Mouse (Mus musculus): ENCODE data around the gene Psmd11. TPM values are rescaled to one million over a fixed set of nuclear protein-coding genes. Genes with fewer than 3 reads are reported as not detected.

The Psmd11 gene
- polyA plus RNA-seq, 1 experiment from 2014 or later = 378 TPM

- peaks cover 25% of the 10 kb centered on the region for H3K36me3 ChIP-seq (replicated peaks)
- peaks cover 44% of the 10 kb centered on the region for H3K27me3 ChIP-seq
- peak overlapping the region; percentile 97 for H3K27ac ChIP-seq
- peak overlapping the region; percentile 85 for H3K4me3 ChIP-seq (replicated peaks)
- peak overlapping the region; percentile 84 for H3K4me2 ChIP-seq
- H3K4me1 ChIP-seq = peaks cover 53% of the 10 kb centered on the region
- 8% methylated on average over 55 of the region's 55 CpGs for WGBS
- H3K9ac ChIP-seq = peak overlapping the region; percentile 96
- ATAC-seq (ENCODE audit: low FRiP score) = peak; percentile 18
- H3K9me3 ChIP-seq = no peaks in the 10 kb centered on the region
These were observed 49.2 kb downstream of the Psmd11 start for GRCm38 (mm10) chr11:80477341-80478199.

GRCm38 (mm10) chr11:80478694-80479412 lies 50.4 kb downstream of the Psmd11 start:
- H3K4me1 ChIP-seq = peaks cover 66% of the 10 kb centered on the region
- H3K9ac ChIP-seq = peak overlapping the region; percentile 96
- peaks cover 19% of the 10 kb centered on the region for H3K36me3 ChIP-seq (replicated peaks)
- ATAC-seq (ENCODE audit: low FRiP score) = no peak
- peak overlapping the region; percentile 85 for H3K4me3 ChIP-seq (replicated peaks)
- WGBS = 27% methylated on average over 14 of the region's 14 CpGs
- peak overlapping the region; percentile 78 for H3K27ac ChIP-seq
- H3K9me3 ChIP-seq = no peaks in the 10 kb centered on the region
- H3K4me2 ChIP-seq = peak overlapping the region; percentile 84
- peaks cover 44% of the 10 kb centered on the region for H3K27me3 ChIP-seq

GRCm38 (mm10) chr11:80479425-80479824 lies 51.0 kb downstream of the Psmd11 start:
- 45% methylated on average over 5 of the region's 5 CpGs for WGBS
- Histone ChIP-seq H3K4me2 (peak overlapping the region; percentile 84), H3K27me3 (peaks cover 38% of the 10 kb centered on the region), H3K9me3 (no peaks in the 10 kb centered on the region), H3K27ac (peak overlapping the region; percentile 78), H3K36me3 (replicated peaks) (peaks cover 13% of the 10 kb centered on the region; the same call in 1 of the 2 replicates), H3K4me3 (replicated peaks) (peak overlapping the region; percentile 85), H3K9ac (peak overlapping the region; percentile 96), H3K4me1 (peaks cover 71% of the 10 kb centered on the region)
- no peak for ATAC-seq (ENCODE audit: low FRiP score)

GRCm38 (mm10) chr11:80479906-80480866 lies 51.8 kb downstream of the Psmd11 start:
- H3K36me3 ChIP-seq (replicated peaks) = peaks cover 12% of the 10 kb centered on the region; the same call in 1 of the 2 replicates
- H3K4me1 ChIP-seq = peaks cover 79% of the 10 kb centered on the region
- H3K27ac ChIP-seq = peak overlapping the region; percentile 78
- H3K4me2 ChIP-seq = peak overlapping the region; percentile 84
- H3K9me3 ChIP-seq = no peaks in the 10 kb centered on the region
- peak overlapping the region; percentile 96 for H3K9ac ChIP-seq
- peak overlapping the region; percentile 85 for H3K4me3 ChIP-seq (replicated peaks)
- ATAC-seq (ENCODE audit: low FRiP score) = no peak
- WGBS = 68% methylated on average over 31 of the region's 31 CpGs
- H3K27me3 ChIP-seq = peaks cover 30% of the 10 kb centered on the region

GRCm38 (mm10) chr11:80481409-80482050 lies 53.1 kb downstream of the Psmd11 start:
- H3K27me3 ChIP-seq = peaks cover 31% of the 10 kb centered on the region
- 85% methylated on average over 13 of the region's 13 CpGs for WGBS
- H3K9ac ChIP-seq = peak overlapping the region; percentile 48
- H3K36me3 ChIP-seq (replicated peaks) = peaks cover 12% of the 10 kb centered on the region; the same call in 1 of the 2 replicates
- H3K27ac ChIP-seq = no peak overlapping the region
- ATAC-seq (ENCODE audit: low FRiP score) = no peak
- no peaks in the 10 kb centered on the region for H3K9me3 ChIP-seq
- H3K4me2 ChIP-seq = peak overlapping the region; percentile 84
- peaks cover 71% of the 10 kb centered on the region for H3K4me1 ChIP-seq
- H3K4me3 ChIP-seq (replicated peaks) = peak overlapping the region; percentile 26

GRCm38 (mm10) chr11:80482347-80482746 lies 53.9 kb downstream of the Psmd11 start:
- WGBS = 83% methylated on average over 10 of the region's 10 CpGs
- peak overlapping the region; percentile 19; the same call in 1 of the 2 replicates for H3K4me2 ChIP-seq
- peaks cover 75% of the 10 kb centered on the region for H3K4me1 ChIP-seq
- no peak overlapping the region for H3K4me3 ChIP-seq (replicated peaks)
- peaks cover 32% of the 10 kb centered on the region for H3K27me3 ChIP-seq
- peaks cover 12% of the 10 kb centered on the region; the same call in 1 of the 2 replicates for H3K36me3 ChIP-seq (replicated peaks)
- ATAC-seq (ENCODE audit: low FRiP score) = no peak
- no peaks in the 10 kb centered on the region for H3K9me3 ChIP-seq
- no peak overlapping the region for H3K9ac ChIP-seq
- H3K27ac ChIP-seq = no peak overlapping the region

GRCm38 (mm10) chr11:80482921-80483320 lies 54.5 kb downstream of the Psmd11 start:
- Histone ChIP-seq H3K4me1 (peaks cover 77% of the 10 kb centered on the region), H3K27ac (peak overlapping the region; percentile 42; the same call in 1 of the 2 replicates), H3K9ac (0 out of 2 replicates have a peak overlapping the region, but pooled peaks have one; percentile 2), H3K36me3 (replicated peaks) (peaks cover 12% of the 10 kb centered on the region; the same call in 1 of the 2 replicates), H3K4me2 (peak overlapping the region; percentile 19), H3K4me3 (replicated peaks) (no peak overlapping the region), H3K9me3 (no peaks in the 10 kb centered on the region), H3K27me3 (peaks cover 34% of the 10 kb centered on the region)
- ATAC-seq (ENCODE audit: low FRiP score) = no peak
- WGBS = 86% methylated on average over 7 of the region's 7 CpGs

GRCm38 (mm10) chr11:80483536-80484067 lies 55.2 kb downstream of the Psmd11 start:
- ATAC-seq (ENCODE audit: low FRiP score) = no peak
- H3K4me2 ChIP-seq = peak overlapping the region; percentile 36
- peaks cover 78% of the 10 kb centered on the region for H3K4me1 ChIP-seq
- H3K27ac ChIP-seq = peak overlapping the region; percentile 75
- WGBS = 73% methylated on average over 6 of the region's 6 CpGs
- H3K27me3 ChIP-seq = peaks cover 29% of the 10 kb centered on the region
- H3K9ac ChIP-seq = peak overlapping the region; percentile 42; the same call in 1 of the 2 replicates
- H3K4me3 ChIP-seq (replicated peaks) = no peak overlapping the region
- H3K36me3 ChIP-seq (replicated peaks) = peaks cover 12% of the 10 kb centered on the region; the same call in 1 of the 2 replicates
- no peaks in the 10 kb centered on the region for H3K9me3 ChIP-seq

GRCm38 (mm10) chr11:80484191-80484791 lies 55.9 kb downstream of the Psmd11 start:
- H3K4me1 ChIP-seq = peaks cover 78% of the 10 kb centered on the region
- H3K4me3 ChIP-seq (replicated peaks) = no peak overlapping the region
- H3K9me3 ChIP-seq = no peaks in the 10 kb centered on the region
- WGBS = 26% methylated on average over 12 of the region's 12 CpGs
- H3K36me3 ChIP-seq (replicated peaks) = peaks cover 10% of the 10 kb centered on the region; the same call in 1 of the 2 replicates
- peak overlapping the region; percentile 42; the same call in 1 of the 2 replicates for H3K9ac ChIP-seq
- H3K27me3 ChIP-seq = peaks cover 25% of the 10 kb centered on the region; the same call in 1 of the 2 replicates
- H3K4me2 ChIP-seq = peak overlapping the region; percentile 36
- peak overlapping the region; percentile 75 for H3K27ac ChIP-seq
- peak; percentile 86 for ATAC-seq (ENCODE audit: low FRiP score)

- Histone ChIP-seq H3K27ac (no peak overlapping the region), H3K27me3 (peaks cover 25% of the 10 kb centered on the region; the same call in 1 of the 2 replicates), H3K9me3 (no peaks in the 10 kb centered on the region), H3K4me1 (peaks cover 78% of the 10 kb centered on the region), H3K9ac (no peak overlapping the region), H3K4me3 (replicated peaks) (no peak overlapping the region), H3K4me2 (no peak overlapping the region), H3K36me3 (replicated peaks) (peaks cover 2% of the 10 kb centered on the region; the same call in 1 of the 2 replicates)
- ATAC-seq (ENCODE audit: low FRiP score) = no peak
- 74% methylated on average over 9 of the region's 9 CpGs for WGBS
These were observed 56.7 kb downstream of the Psmd11 start for GRCm38 (mm10) chr11:80485120-80485551.
